Mouse (Mus musculus) midbrain, postnatal 0 days (tissue): ENCODE data around the gene Creb3l1. TPM values are rescaled to one million over a fixed set of nuclear protein-coding genes. Genes with fewer than 3 reads are reported as not detected.

Experiments used
- ATAC-seq: fragments of 200-750 bp; cut with Nextera tagmentation; 2 replicates; pipeline ENCODE4 v1.8.0; 2017; ENCODE audit warnings: moderate number of reproducible peaks, mild to moderate bottlenecking, moderate TSS enrichment, moderate library complexity; ENCODE audit not compliant: low FRiP score
- DNase-seq: peaks from one replicate; pipeline ENCODE4 v3.0.0-alpha.2; 2015; ENCODE audit warnings: low spot score
- H3K27ac ChIP-seq: fragments of 300-500 bp; sonication (generic); 2 replicates; pipeline ENCODE4 v1.5.1; 2014; ENCODE audit warnings: low read depth, mild to moderate bottlenecking, low read length, mixed read lengths
- H3K27me3 ChIP-seq: fragments of 300-500 bp; sonication (generic); 2 replicates; pipeline ENCODE4 v1.6.1; 2014; ENCODE audit warnings: low read length, control low read depth, mixed read lengths; ENCODE audit not compliant: insufficient read depth
- H3K36me3 ChIP-seq: fragments of 300-500 bp; sonication (generic); 2 replicates; pipeline ENCODE4 v1.6.1; 2014; ENCODE audit warnings: low read length, control low read depth, mixed read lengths; ENCODE audit not compliant: insufficient read depth
- H3K4me1 ChIP-seq: fragments of 300-500 bp; sonication (generic); 2 replicates; pipeline ENCODE4 v1.6.1; 2014; ENCODE audit warnings: mild to moderate bottlenecking, control low read depth, antibody characterized with exemption, low read length, mixed read lengths; ENCODE audit not compliant: insufficient read depth
- H3K4me2 ChIP-seq: fragments of 300-500 bp; sonication (generic); 2 replicates; pipeline ENCODE4 v1.6.1; 2014; ENCODE audit warnings: low read depth, mild to moderate bottlenecking, low read length, mixed read lengths; ENCODE audit not compliant: poor library complexity, severe bottlenecking
- H3K4me3 ChIP-seq: fragments of 300-500 bp; sonication (generic); 2 replicates; pipeline ENCODE4 v1.5.1; 2014; ENCODE audit warnings: low read depth, mild to moderate bottlenecking, low read length, moderate library complexity
- H3K9ac ChIP-seq: fragments of 300-500 bp; sonication (generic); replicated peaks from 2 replicates; pipeline ENCODE4 v1.6.1; 2014; ENCODE audit warnings: mild to moderate bottlenecking, low read length, moderate library complexity, mixed read lengths; ENCODE audit not compliant: poor library complexity, severe bottlenecking
- H3K9me3 ChIP-seq: fragments of 300-500 bp; sonication (generic); 2 replicates; pipeline ENCODE4 v1.6.1; 2016; ENCODE audit warnings: low read length, control low read depth
- CTCF ChIP-seq: IDR thresholded peaks from 2 replicates; pipeline ENCODE4 v1.5.1; 2016; ENCODE audit warnings: antibody characterized with exemption, mild to moderate bottlenecking
- WGBS: fragments of 180-500 bp; shearing (Covaris S2); extraction: QIAGEN DNeasy Blood & Tissue Kit; methylation state at CpG from one replicate; pipeline ENCODE4 v1.1.7; 2014; 5-methylcytosine and 5-hydroxymethylcytosine counted together
- polyA plus RNA-seq: library from polyadenylated mRNA; unstranded; fragments of >200 nt; fragmentation: Nextera tagmentation; extraction: Ambion mirVana; gene quantifications from 2 replicates; pipeline ENCODE4 v1.2.1, GENCODE M21; 2015
- total RNA-seq: library from RNA; depleted of rRNA; stranded (reverse); fragments of >200 nt; gene quantifications from 2 replicates; pipeline ENCODE4 v1.2.3, GENCODE M21; 2014

Gene Creb3l1
- total and polyA plus RNA-seq, 2 experiments from 2014 or later, result 2.7 to 3.2 TPM

- H3K9ac ChIP-seq, result peak overlapping the region; percentile 93
- peak overlapping the region; percentile 74 for H3K4me2 ChIP-seq
- no peaks in the 10 kb centered on the region for H3K36me3 ChIP-seq
- under 1% methylated on average over 29 of the region's 29 CpGs for WGBS
- no peaks in the 10 kb centered on the region for H3K9me3 ChIP-seq
- TF ChIP-seq CTCF, result peak; percentile 97
- peak overlapping the region; percentile 76 for H3K4me3 ChIP-seq
- ATAC-seq (peak; percentile 57), DNase-seq (peak; percentile 94)
- H3K27ac ChIP-seq, result peak overlapping the region; percentile 95
- H3K4me1 ChIP-seq, result no peaks in the 10 kb centered on the region
- H3K27me3 ChIP-seq, result no peaks in the 10 kb centered on the region
Measured at GRCm38 (mm10) chr2:92058469-92058868, 34.2 kb upstream of the Creb3l1 start.

GRCm38 (mm10) chr2:92056760-92057159 lies 32.5 kb upstream of the Creb3l1 start:
- H3K27ac ChIP-seq, result no peak overlapping the region
- no peaks in the 10 kb centered on the region for H3K36me3 ChIP-seq
- TF ChIP-seq CTCF, result no peak
- no peaks in the 10 kb centered on the region for H3K4me1 ChIP-seq
- no peak overlapping the region for H3K4me3 ChIP-seq
- no peak for ATAC-seq
- no peak for DNase-seq
- no peak overlapping the region for H3K4me2 ChIP-seq
- no peaks in the 10 kb centered on the region for H3K9me3 ChIP-seq
- H3K9ac ChIP-seq, result no peak overlapping the region
- H3K27me3 ChIP-seq, result no peaks in the 10 kb centered on the region
- 84% methylated on average over 13 of the region's 13 CpGs for WGBS

GRCm38 (mm10) chr2:92055831-92056236 lies 31.5 kb upstream of the Creb3l1 start:
- peak; percentile 87 for DNase-seq
- H3K9ac ChIP-seq, result peak overlapping the region; percentile 20; the same call in 1 of the 2 replicates
- H3K27me3 ChIP-seq, result no peaks in the 10 kb centered on the region
- H3K4me1 ChIP-seq, result no peaks in the 10 kb centered on the region
- peak; percentile 55 for ATAC-seq
- no peaks in the 10 kb centered on the region for H3K9me3 ChIP-seq
- H3K27ac ChIP-seq, result peak overlapping the region; percentile 53
- H3K36me3 ChIP-seq, result no peaks in the 10 kb centered on the region
- H3K4me2 ChIP-seq, result peak overlapping the region; percentile 60
- WGBS, result 3% methylated on average over 14 of the region's 14 CpGs
- peak overlapping the region; percentile 31 for H3K4me3 ChIP-seq
- peak; percentile 77 for TF ChIP-seq CTCF

GRCm38 (mm10) chr2:92055101-92055813 lies 31.0 kb upstream of the Creb3l1 start:
- Histone ChIP-seq H3K9ac (peak overlapping the region; percentile 20; the same call in 1 of the 2 replicates), H3K4me3 (peak overlapping the region; percentile 31), H3K9me3 (no peaks in the 10 kb centered on the region), H3K27ac (peak overlapping the region; percentile 53), H3K27me3 (no peaks in the 10 kb centered on the region), H3K36me3 (no peaks in the 10 kb centered on the region), H3K4me2 (peak overlapping the region; percentile 60), H3K4me1 (no peaks in the 10 kb centered on the region)
- peak; percentile 44; the same call in 1 of the 2 replicates for ATAC-seq
- 1% methylated on average over 38 of the region's 38 CpGs for WGBS
- DNase-seq, result peak; percentile 94
- TF ChIP-seq CTCF, result no peak

- Histone ChIP-seq H3K9ac (no peak overlapping the region), H3K4me3 (no peak overlapping the region), H3K4me1 (no peaks in the 10 kb centered on the region), H3K27ac (no peak overlapping the region), H3K4me2 (no peak overlapping the region), H3K36me3 (no peaks in the 10 kb centered on the region), H3K27me3 (no peaks in the 10 kb centered on the region), H3K9me3 (no peaks in the 10 kb centered on the region)
- 55% methylated on average over 2 of the region's 2 CpGs for WGBS
- no peak for TF ChIP-seq CTCF
- no peak for ATAC-seq
- DNase-seq, result peak; percentile 25
Measured at GRCm38 (mm10) chr2:92052754-92053153, 28.5 kb upstream of the Creb3l1 start.

GRCm38 (mm10) chr2:92052188-92052587 lies 27.9 kb upstream of the Creb3l1 start:
- no peak for DNase-seq

More at GRCm38 (mm10) chr2:92052188-92052587, 27.9 kb upstream of the Creb3l1 start:
- H3K4me1 ChIP-seq, result no peaks in the 10 kb centered on the region
- H3K9ac ChIP-seq, result no peak overlapping the region
- WGBS, result 81% methylated on average over 8 of the region's 8 CpGs
- H3K4me3 ChIP-seq, result no peak overlapping the region
- no peak overlapping the region for H3K4me2 ChIP-seq
- H3K36me3 ChIP-seq, result no peaks in the 10 kb centered on the region
- no peak for ATAC-seq
- TF ChIP-seq CTCF, result no peak
- no peaks in the 10 kb centered on the region for H3K9me3 ChIP-seq
- H3K27me3 ChIP-seq, result no peaks in the 10 kb centered on the region
- no peak overlapping the region for H3K27ac ChIP-seq
